Mouse (Mus musculus) G1E (cell line): ENCODE measurements around the gene Fbxo42.

Source experiments
- CTCF ChIP-seq: IDR thresholded peaks from 2 replicates; pipeline ENCODE4 v1.5.1; 2012; ENCODE audit warnings: low read depth, low read length, inconsistent platforms, mixed read lengths
- GATA1 ChIP-seq: IDR thresholded peaks from 2 replicates; pipeline ENCODE4 v1.6.1; 2012; ENCODE audit warnings: borderline replicate concordance, low read length, inconsistent platforms, mixed read lengths

- no peak for TF ChIP-seq CTCF
- no peak for TF ChIP-seq GATA1
These were observed 24.4 kb downstream of the Fbxo42 start for GRCm38 (mm10) chr4:141172121-141172520.
